Mouse (Mus musculus): ENCODE data around the gene 1700028J19Rik.

GRCm38 (mm10) chr7:44277250-44277622 is 30.7 kb upstream of the 1700028J19Rik start:
- TF ChIP-seq CTCF (IDR thresholded peaks at IDR 0.05; ENCODE audit: extremely low read depth, insufficient read length, insufficient replicate concordance, low read depth, low read length) (peak; percentile 25; the same call in 1 of the 2 replicates), POLR2A (IDR thresholded peaks at IDR 0.05; ENCODE audit: low read depth, low read length) (no peak)

All from small intestine, adult 2 months (tissue).